Mouse (Mus musculus): Measurements from ENCODE around the gene Htatip2.

The Htatip2 gene

GRCm38 (mm10) chr7:49758934-49759571, at the start of gene Htatip2:
Gene Htatip2, plus strand, starts transcription at chr7:49759115.
- DNase-seq (ENCODE audit: low read depth, low spot score), result peak; percentile 29

- peak; percentile 23 for DNase-seq (ENCODE audit: low read depth, low spot score)
Observed at GRCm38 (mm10) chr7:49709381-49710021, 49.4 kb upstream of the Htatip2 start.

GRCm38 (mm10) chr7:49717942-49718733, 40.8 kb upstream of the Htatip2 start:
- DNase-seq (ENCODE audit: low read depth, low spot score), result no peak

- DNase-seq (ENCODE audit: low read depth, low spot score), result no peak
Observed at GRCm38 (mm10) chr7:49734342-49734741, 24.6 kb upstream of the Htatip2 start.

- no peak for DNase-seq (ENCODE audit: low read depth, low spot score)
Observed at GRCm38 (mm10) chr7:49739448-49739847, 19.5 kb upstream of the Htatip2 start.

GRCm38 (mm10) chr7:49741474-49741873, 17.4 kb upstream of the Htatip2 start:
- DNase-seq (ENCODE audit: low read depth, low spot score), result no peak

GRCm38 (mm10) chr7:49741923-49742322, 17.0 kb upstream of the Htatip2 start:
- no peak for DNase-seq (ENCODE audit: low read depth, low spot score)

GRCm38 (mm10) chr7:49751148-49751547, 7.8 kb upstream of the Htatip2 start:
- peak; percentile 53 for DNase-seq (ENCODE audit: low read depth, low spot score)

- DNase-seq (ENCODE audit: low read depth, low spot score), result peak; percentile 85
Observed at GRCm38 (mm10) chr7:49752730-49753506, 6.0 kb upstream of the Htatip2 start.

GRCm38 (mm10) chr7:49754767-49755166, 4.1 kb upstream of the Htatip2 start:
- peak; percentile 73 for DNase-seq (ENCODE audit: low read depth, low spot score)

- no peak for DNase-seq (ENCODE audit: low read depth, low spot score)
Observed at GRCm38 (mm10) chr7:49762605-49763004, 3.7 kb downstream of the Htatip2 start.

GRCm38 (mm10) chr7:49764011-49764716, 5.2 kb downstream of the Htatip2 start:
- DNase-seq (ENCODE audit: low read depth, low spot score), result no peak

- no peak for DNase-seq (ENCODE audit: low read depth, low spot score)
Observed at GRCm38 (mm10) chr7:49766166-49766565, 7.3 kb downstream of the Htatip2 start.

GRCm38 (mm10) chr7:49768509-49768908, 9.6 kb downstream of the Htatip2 start:
- DNase-seq (ENCODE audit: low read depth, low spot score), result no peak

- DNase-seq (ENCODE audit: low read depth, low spot score), result peak; percentile 63
Observed at GRCm38 (mm10) chr7:49774396-49774795, 15.5 kb downstream of the Htatip2 start.

GRCm38 (mm10) chr7:49777585-49777984, 18.7 kb downstream of the Htatip2 start:
- DNase-seq (ENCODE audit: low read depth, low spot score), result no peak

GRCm38 (mm10) chr7:49778114-49778901, 19.4 kb downstream of the Htatip2 start, which contains the start of gene Prmt3:
Gene Prmt3, plus strand, starts transcription at chr7:49778346.
- DNase-seq (ENCODE audit: low read depth, low spot score), result peak; percentile 97

GRCm38 (mm10) chr7:49778904-49779615, 20.1 kb downstream of the Htatip2 start:
- DNase-seq (ENCODE audit: low read depth, low spot score), result peak; percentile 57

- no peak for DNase-seq (ENCODE audit: low read depth, low spot score)
Observed at GRCm38 (mm10) chr7:49783017-49783416, 24.1 kb downstream of the Htatip2 start.

GRCm38 (mm10) chr7:49785141-49785540, 26.2 kb downstream of the Htatip2 start:
- no peak for DNase-seq (ENCODE audit: low read depth, low spot score)
